Mouse (Mus musculus): Measurements from ENCODE around the gene Hpd.
"Not testable (repeated sequence)": the region's sequence is repeated elsewhere in the genome, so short reads cannot be mapped to it uniquely, and the experiment has no call there.

- not testable (repeated sequence) for TF ChIP-seq EP300 (IDR thresholded peaks at IDR 0.05; ENCODE audit: insufficient read depth, low read depth, low read length); POLR2A (IDR thresholded peaks at IDR 0.05; ENCODE audit: insufficient read depth, low read depth, low read length); CTCF (IDR thresholded peaks at IDR 0.05)
Observed at GRCm38 (mm10) chr5:123203591-123203990, 21.1 kb upstream of the Hpd start.
